Mouse (Mus musculus): Measurements from ENCODE around the gene Trappc13. TPM values are rescaled to one million over a fixed set of nuclear protein-coding genes. Genes with fewer than 3 reads are reported as not detected.

Gene Trappc13
- polyA plus RNA-seq, 1 experiment from 2014 or later: 21.4 TPM

DNA sequence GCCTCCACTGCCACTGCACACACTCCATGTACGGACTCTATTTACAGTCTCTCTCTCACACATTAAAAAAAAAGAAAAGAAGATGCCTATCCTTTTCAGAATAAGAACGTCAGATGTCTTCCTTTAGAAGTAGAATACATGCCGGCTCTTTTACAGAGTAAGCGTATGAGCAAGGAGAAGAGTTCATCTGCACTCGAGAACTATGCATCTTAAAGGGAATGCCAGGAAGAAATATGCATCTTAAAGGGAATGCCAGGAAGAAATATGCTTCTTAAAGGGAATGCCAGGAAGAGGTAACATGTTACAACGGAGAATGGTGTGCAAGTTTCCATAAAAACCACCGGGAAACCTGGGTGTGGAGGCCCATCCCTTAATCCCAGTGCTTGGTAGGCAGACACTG is 23.2 kb downstream of the Trappc13 start:
- Histone ChIP-seq H3K36me3 (replicated peaks) (peaks cover 49% of the 10 kb centered on the region), H3K4me3 (replicated peaks) (no peak overlapping the region)

DNA sequence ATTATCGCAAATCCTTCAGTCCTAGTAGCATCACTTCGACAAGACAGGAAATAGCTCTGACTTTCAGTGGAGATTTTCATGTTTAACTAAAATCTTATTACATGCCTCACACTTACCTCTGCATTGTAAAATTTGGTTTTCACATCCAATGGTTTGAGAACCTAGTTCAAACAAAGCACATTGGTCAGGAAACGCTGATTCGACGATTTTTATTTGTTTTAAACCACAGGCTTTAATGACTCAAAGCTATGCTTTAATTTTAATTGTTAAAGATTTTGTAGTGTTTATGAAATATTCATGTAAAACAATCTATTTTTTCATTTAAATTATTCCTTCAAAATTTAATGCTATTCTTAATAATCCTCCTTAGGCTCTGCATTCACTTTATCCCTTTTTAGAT is 24.1 kb downstream of the Trappc13 start:
- Histone ChIP-seq H3K36me3 (replicated peaks) (peaks cover 47% of the 10 kb centered on the region), H3K4me2 (no peak overlapping the region), H3K27me3 (no peaks in the 10 kb centered on the region), H3K9me3 (replicated peaks) (no peaks in the 10 kb centered on the region), H3K9ac (no peak overlapping the region), H3K4me1 (replicated peaks) (no peaks in the 10 kb centered on the region), H3K4me3 (replicated peaks) (no peak overlapping the region), H3K27ac (replicated peaks) (no peak overlapping the region)
- 89% methylated on average over 5 of the region's 5 CpGs for WGBS (ENCODE audit: insufficient replicate concordance)
- ATAC-seq (ENCODE audit: insufficient read depth): no peak

More for the DNA sequence above, 23.2 kb downstream of the Trappc13 start:
- WGBS (ENCODE audit: insufficient replicate concordance): 83% methylated on average over 7 of the region's 7 CpGs
- Histone ChIP-seq H3K27ac (replicated peaks) (no peak overlapping the region), H3K4me2 (no peak overlapping the region), H3K9me3 (replicated peaks) (no peaks in the 10 kb centered on the region), H3K4me1 (replicated peaks) (no peaks in the 10 kb centered on the region), H3K27me3 (no peaks in the 10 kb centered on the region), H3K9ac (no peak overlapping the region)
- no peak for ATAC-seq (ENCODE audit: insufficient read depth)

DNA sequence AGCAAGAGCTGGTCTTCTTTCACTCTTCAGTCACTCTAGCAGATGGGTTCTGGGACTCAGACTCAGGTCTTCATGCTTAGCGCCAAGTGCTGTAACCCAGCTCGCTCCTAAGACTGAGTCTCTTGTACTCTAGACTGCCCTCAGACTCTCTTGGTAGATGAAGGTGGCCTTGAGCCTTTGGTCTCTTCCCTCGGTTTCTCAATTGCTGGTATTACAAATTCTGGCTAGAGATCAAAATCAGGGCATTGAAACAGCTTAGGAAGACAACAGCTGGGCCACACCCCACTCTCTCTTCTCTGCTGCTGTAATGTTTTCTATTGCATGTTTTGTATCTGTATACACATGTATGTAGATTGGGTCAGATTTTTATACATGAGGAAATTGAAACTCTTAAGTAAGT is 32.6 kb downstream of the Trappc13 start:
- no peaks in the 10 kb centered on the region for H3K27me3 ChIP-seq
- peaks cover 69% of the 10 kb centered on the region for H3K36me3 ChIP-seq (replicated peaks)
- H3K9ac ChIP-seq: no peak overlapping the region
- H3K4me2 ChIP-seq: no peak overlapping the region
- 74% methylated on average over 3 of the region's 3 CpGs for WGBS (ENCODE audit: insufficient replicate concordance)
- H3K9me3 ChIP-seq (replicated peaks): no peaks in the 10 kb centered on the region
- H3K4me3 ChIP-seq (replicated peaks): no peak overlapping the region
- H3K4me1 ChIP-seq (replicated peaks): no peaks in the 10 kb centered on the region
- ATAC-seq (ENCODE audit: insufficient read depth): no peak
- H3K27ac ChIP-seq (replicated peaks): no peak overlapping the region

DNA sequence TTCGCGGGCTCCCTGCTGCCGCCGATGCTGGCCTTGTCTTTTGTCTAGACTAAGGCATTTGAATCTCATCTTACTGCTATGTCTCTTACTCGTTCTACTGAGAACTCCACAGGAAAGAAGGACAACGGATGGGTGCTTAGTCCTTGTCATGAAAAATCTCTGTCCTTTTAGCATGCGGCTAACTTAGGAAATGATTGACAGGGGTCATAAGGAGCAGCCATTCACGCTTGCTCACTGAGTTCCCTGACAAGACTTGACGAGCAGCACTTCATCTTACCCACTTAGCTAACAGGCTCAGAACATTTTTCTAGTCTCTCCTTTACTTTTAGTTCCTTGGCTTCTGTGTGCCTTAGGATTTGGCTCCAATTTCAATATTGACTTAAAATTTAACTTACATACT is 33.4 kb downstream of the Trappc13 start:
- WGBS (ENCODE audit: insufficient replicate concordance): 87% methylated on average over 9 of the region's 9 CpGs
- H3K4me2 ChIP-seq: no peak overlapping the region
- no peaks in the 10 kb centered on the region for H3K27me3 ChIP-seq
- H3K27ac ChIP-seq (replicated peaks): no peak overlapping the region
- ATAC-seq (ENCODE audit: insufficient read depth): no peak
- no peaks in the 10 kb centered on the region for H3K9me3 ChIP-seq (replicated peaks)
- no peak overlapping the region for H3K9ac ChIP-seq
- H3K36me3 ChIP-seq (replicated peaks): peaks cover 73% of the 10 kb centered on the region
- H3K4me1 ChIP-seq (replicated peaks): no peaks in the 10 kb centered on the region
- H3K4me3 ChIP-seq (replicated peaks): no peak overlapping the region

DNA sequence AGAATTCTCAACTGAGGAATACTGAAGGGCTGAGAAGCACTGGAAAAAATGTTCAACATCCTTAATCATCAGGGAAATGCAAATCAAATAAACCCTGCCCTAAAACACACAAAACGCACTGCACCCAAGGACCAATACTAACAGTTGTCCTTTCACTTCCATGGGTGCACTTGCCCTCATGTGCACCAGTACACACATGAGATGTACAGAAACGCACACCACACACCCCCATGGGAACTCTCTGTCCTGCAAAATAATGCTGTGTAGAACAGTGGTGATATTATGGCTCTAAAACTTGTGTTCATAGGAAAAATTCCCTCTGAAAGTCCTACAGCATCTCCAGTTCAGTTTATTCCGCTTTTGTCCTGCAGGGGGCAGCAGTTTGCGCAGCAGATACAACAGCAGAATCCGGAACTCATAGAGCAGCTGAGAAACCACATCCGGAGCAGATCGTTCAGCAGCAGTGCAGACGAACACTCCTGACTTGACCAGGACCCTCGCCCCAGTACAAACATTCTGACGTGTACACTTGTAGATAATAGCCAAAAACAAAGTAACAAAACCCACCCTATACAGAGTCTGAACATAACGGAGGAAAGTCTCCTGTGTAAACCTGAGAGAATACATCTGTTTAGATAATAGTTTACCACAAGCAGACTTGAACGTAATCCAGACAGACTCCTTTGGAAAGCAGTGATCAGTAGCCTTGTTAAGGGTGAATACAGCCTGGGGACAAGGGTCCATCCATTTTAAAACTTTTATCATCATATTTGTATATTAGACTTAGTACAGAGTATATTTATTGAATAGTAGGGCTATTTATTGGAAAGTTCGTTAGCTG is 38.7 kb downstream of the Trappc13 start:
- Histone ChIP-seq H3K4me2 (peak overlapping the region; percentile 57), H3K36me3 (replicated peaks) (peaks cover 23% of the 10 kb centered on the region), H3K9me3 (replicated peaks) (no peaks in the 10 kb centered on the region), H3K4me3 (replicated peaks) (peak overlapping the region; percentile 36), H3K27me3 (no peaks in the 10 kb centered on the region), H3K27ac (replicated peaks) (no peak overlapping the region), H3K4me1 (replicated peaks) (no peaks in the 10 kb centered on the region; the same call in 1 of the 2 replicates), H3K9ac (0 out of 2 replicates have a peak overlapping the region, but pooled peaks have one; percentile 16)
- peak; percentile 37; the same call in 1 of the 2 replicates for ATAC-seq (ENCODE audit: insufficient read depth)
- 26% methylated on average over 13 of the region's 13 CpGs for WGBS (ENCODE audit: insufficient replicate concordance)

DNA sequence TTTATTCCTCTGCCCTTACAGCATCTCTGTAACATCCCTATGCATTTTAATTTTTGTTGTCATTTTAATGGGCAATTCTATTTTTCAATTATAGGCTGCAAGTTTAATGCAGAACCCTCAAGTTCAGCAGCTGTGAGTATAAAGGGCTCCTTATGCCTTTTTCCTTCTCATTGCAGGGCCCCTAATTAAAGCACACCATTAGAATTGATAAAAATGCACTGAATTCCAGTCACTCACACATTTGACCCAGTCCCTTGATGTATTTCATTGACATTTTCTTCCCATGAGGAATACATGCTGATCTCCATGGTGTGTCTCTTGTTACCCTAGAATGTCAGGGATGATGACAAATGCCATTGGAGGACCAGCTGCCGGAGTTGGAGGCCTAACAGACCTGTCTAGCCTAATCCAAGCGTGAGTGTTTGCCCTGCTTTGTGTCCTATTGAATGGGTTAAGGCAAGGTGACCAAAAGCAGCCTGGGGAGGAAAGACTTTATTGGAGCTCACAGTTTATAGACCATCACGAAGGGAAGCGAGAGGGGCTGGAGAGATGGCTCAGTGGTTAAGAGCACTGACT is 43.7 kb downstream of the Trappc13 start:
- H3K4me2 ChIP-seq: no peak overlapping the region
- no peak overlapping the region for H3K27ac ChIP-seq (replicated peaks)
- no peak for ATAC-seq (ENCODE audit: insufficient read depth)
- 73% methylated on average over 4 of the region's 4 CpGs for WGBS (ENCODE audit: insufficient replicate concordance)
- H3K4me3 ChIP-seq (replicated peaks): no peak overlapping the region
- no peaks in the 10 kb centered on the region for H3K9me3 ChIP-seq (replicated peaks)
- no peak overlapping the region for H3K9ac ChIP-seq
- H3K27me3 ChIP-seq: no peaks in the 10 kb centered on the region
- H3K4me1 ChIP-seq (replicated peaks): no peaks in the 10 kb centered on the region
- no peaks in the 10 kb centered on the region for H3K36me3 ChIP-seq (replicated peaks)

DNA sequence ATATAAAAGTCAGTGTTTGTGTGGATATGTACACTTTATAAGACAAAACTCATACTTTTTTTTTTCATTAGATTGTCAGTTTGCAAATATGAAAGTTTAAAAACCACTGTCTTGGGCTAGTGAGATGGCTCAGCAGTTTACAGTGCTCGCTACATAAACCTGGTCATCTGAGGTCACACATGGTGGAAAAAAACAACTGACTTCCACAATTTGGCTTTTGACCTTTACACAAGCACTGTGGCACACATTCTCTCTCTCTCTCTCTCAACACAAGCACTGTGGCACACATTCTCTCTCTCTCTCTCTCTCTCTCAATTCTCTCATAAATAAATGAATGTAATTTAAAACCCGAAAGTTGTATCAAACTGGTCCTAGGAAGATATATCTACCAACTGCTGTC is 45.7 kb downstream of the Trappc13 start:
- Histone ChIP-seq H3K4me1 (replicated peaks) (no peaks in the 10 kb centered on the region), H3K9ac (no peak overlapping the region), H3K4me2 (no peak overlapping the region), H3K4me3 (replicated peaks) (no peak overlapping the region), H3K9me3 (replicated peaks) (no peaks in the 10 kb centered on the region), H3K27me3 (no peaks in the 10 kb centered on the region), H3K27ac (replicated peaks) (no peak overlapping the region), H3K36me3 (replicated peaks) (no peaks in the 10 kb centered on the region)
- 66% methylated on average over 2 of the region's 2 CpGs for WGBS (ENCODE audit: insufficient replicate concordance)
- no peak for ATAC-seq (ENCODE audit: insufficient read depth)

DNA sequence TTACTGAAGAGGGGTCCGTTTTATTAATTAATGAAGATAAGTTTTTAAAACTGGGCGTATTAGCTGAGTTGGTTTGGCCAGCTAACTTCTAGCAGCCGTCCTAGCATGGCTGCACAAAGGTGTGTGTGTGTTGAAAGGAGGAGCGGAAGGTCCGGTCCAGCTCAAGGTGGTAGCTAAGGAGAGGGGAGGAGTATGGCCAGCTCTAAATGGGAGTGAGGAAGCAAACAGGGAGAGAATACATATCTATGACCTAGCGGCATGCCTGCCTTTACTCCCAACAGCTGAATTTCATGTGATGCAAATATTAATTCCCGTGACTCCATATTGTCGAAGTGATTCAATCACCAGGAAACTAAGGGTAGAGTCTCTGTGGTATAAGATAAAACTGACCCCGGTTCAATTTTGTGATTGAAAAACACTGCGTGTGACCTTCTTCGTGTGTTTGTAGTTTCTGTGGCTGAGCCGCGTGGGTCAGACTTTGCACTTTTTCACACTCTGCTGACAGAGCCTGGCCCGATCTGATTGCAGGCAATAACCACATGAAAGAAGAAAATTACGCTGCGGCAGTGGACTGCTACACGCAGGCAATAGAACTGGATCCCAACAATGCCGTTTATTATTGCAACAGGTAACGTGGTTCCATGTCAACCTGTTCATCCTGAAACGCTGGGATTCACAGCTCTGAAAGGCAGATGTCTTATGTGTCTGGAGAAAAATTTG is 54.4 kb downstream of the Trappc13 start:
- H3K9ac ChIP-seq: no peak overlapping the region
- no peaks in the 10 kb centered on the region for H3K36me3 ChIP-seq (replicated peaks)
- ATAC-seq (ENCODE audit: insufficient read depth): no peak
- H3K27me3 ChIP-seq: no peaks in the 10 kb centered on the region
- H3K4me3 ChIP-seq (replicated peaks): no peak overlapping the region
- 72% methylated on average over 20 of the region's 20 CpGs for WGBS (ENCODE audit: insufficient replicate concordance)
- H3K27ac ChIP-seq (replicated peaks): no peak overlapping the region
- H3K4me1 ChIP-seq (replicated peaks): 0 out of 2 replicates have a peak, but pooled peaks cover 3% of the 10 kb centered on the region
- no peaks in the 10 kb centered on the region for H3K9me3 ChIP-seq (replicated peaks)
- no peak overlapping the region for H3K4me2 ChIP-seq

DNA sequence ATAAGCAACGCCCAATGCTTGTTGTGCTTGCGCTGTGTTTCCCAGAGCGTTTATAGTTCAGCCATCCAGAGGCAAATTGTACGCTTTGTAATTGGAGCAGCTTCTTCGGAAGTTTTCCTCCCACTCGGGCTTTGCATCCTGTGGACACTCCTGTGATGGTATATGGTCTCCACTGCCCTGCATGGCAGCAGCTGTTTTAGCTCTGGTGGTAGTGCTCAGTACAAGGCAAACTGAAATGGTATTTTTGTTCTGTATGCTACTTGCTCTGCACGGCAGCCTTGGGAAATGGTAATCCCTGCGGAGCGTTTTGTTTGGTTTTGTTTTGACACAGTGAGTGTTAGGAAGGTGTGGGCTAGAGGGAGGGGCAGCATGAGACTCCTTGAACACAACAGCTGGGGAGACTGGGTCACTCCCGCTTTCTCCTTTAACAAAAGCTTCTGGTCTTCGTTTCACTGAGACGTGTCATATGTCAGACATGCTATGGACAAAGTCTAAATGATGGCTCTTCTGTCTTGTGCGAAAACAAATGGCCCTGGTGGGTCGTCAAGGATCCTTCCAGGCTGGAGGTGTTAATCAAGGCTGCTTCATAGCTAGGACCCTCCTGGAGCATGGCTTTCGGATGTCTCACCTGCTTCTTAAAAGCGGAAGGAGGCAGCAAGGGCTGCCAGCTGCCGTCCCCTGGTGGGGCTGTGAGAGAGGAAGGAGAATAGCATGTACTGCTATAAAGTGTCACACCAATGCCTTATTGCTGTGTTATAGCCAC is 56.0 kb downstream of the Trappc13 start:
- no peak overlapping the region for H3K4me3 ChIP-seq (replicated peaks)
- no peak overlapping the region for H3K9ac ChIP-seq
- no peak for ATAC-seq (ENCODE audit: insufficient read depth)
- no peak overlapping the region for H3K4me2 ChIP-seq
- no peak overlapping the region for H3K27ac ChIP-seq (replicated peaks)
- H3K36me3 ChIP-seq (replicated peaks): no peaks in the 10 kb centered on the region
- H3K27me3 ChIP-seq: no peaks in the 10 kb centered on the region
- H3K9me3 ChIP-seq (replicated peaks): no peaks in the 10 kb centered on the region
- H3K4me1 ChIP-seq (replicated peaks): 0 out of 2 replicates have a peak, but pooled peaks cover 3% of the 10 kb centered on the region
- 71% methylated on average over 17 of the region's 17 CpGs for WGBS (ENCODE audit: insufficient replicate concordance)

DNA sequence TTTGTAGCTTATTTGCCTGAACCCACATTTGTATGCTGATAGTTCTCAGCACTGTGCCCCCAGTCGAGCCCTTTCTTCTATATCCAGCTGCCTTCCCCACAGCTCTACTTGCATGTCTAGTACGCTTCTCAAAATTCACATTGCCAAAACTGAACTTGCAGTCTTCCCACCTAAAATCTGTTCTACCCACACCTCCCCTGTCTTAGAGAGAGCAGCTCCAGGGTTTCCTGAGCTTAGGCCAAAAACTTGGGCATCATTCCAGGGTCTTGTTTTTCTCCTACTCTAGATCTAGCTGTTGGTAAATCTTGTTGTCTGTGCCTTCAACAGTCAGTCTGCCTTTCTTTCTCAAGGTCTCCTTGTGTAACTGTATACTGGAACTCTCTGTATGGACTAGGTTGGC is 63.4 kb downstream of the Trappc13 start:
- Histone ChIP-seq H3K36me3 (replicated peaks) (no peaks in the 10 kb centered on the region), H3K4me1 (replicated peaks) (peaks cover 5% of the 10 kb centered on the region), H3K9ac (no peak overlapping the region), H3K9me3 (replicated peaks) (no peaks in the 10 kb centered on the region), H3K4me3 (replicated peaks) (no peak overlapping the region), H3K27me3 (peaks cover 20% of the 10 kb centered on the region), H3K27ac (replicated peaks) (no peak overlapping the region), H3K4me2 (no peak overlapping the region)
- no peak for ATAC-seq (ENCODE audit: insufficient read depth)
- WGBS (ENCODE audit: insufficient replicate concordance): 47% methylated on average over 2 of the region's 2 CpGs
